Mouse (Mus musculus): ENCODE measurements at regions not wholly inside any gene's neighbourhood (a gene's known extent, or its start where the extent isn't known, plus 50 kb on each side); places are given as distances from the start of the nearest gene placed in this dataset.
"Not testable (repeated sequence)": the region's sequence is repeated elsewhere in the genome, so short reads cannot be mapped to it uniquely, and the experiment has no call there.

- H3K36me3 ChIP-seq (replicated peaks; ENCODE audit: control insufficient read depth, insufficient read depth, low read depth): no peaks in the 10 kb centered on the region
- no peak for ATAC-seq (ENCODE audit: insufficient read depth)
- H3K4me2 ChIP-seq (ENCODE audit: low read depth): no peak overlapping the region
- H3K27ac ChIP-seq: no peak overlapping the region
- H3K9me3 ChIP-seq (ENCODE audit: control insufficient read depth, low read length): no peaks in the 10 kb centered on the region
- H3K4me1 ChIP-seq (replicated peaks; ENCODE audit: control insufficient read depth in 2 of 2, insufficient read depth in 2 of 2, low read length in 1 of 2): no peaks in the 10 kb centered on the region
- no peaks in the 10 kb centered on the region for H3K27me3 ChIP-seq (ENCODE audit: control insufficient read depth, insufficient read depth, low read length)
- DNase-seq (ENCODE audit: low read depth in 3 of 3, low spot score in 3 of 3): no peak
- no peak overlapping the region for H3K9ac ChIP-seq (replicated peaks)
- no peak for TF ChIP-seq CTCF (IDR thresholded peaks at IDR 0.05; ENCODE audit: low read depth)
- no peak for TF ChIP-seq EP300 (IDR thresholded peaks at IDR 0.05; ENCODE audit: low read depth)
- H3K4me3 ChIP-seq (ENCODE audit: insufficient read depth in 1 of 2, low read depth in 2 of 2, low read length in 2 of 2): no peak overlapping the region
Measured at GRCm38 (mm10) chr16:12726043-12726442, 383.4 kb upstream of the Ercc4 start.

GRCm38 (mm10) chr16:12730167-12730730, 379.2 kb upstream of the Ercc4 start:
- not testable (repeated sequence) for ATAC-seq (ENCODE audit: insufficient read depth); H3K9me3 ChIP-seq (ENCODE audit: control insufficient read depth, low read length); H3K4me1 ChIP-seq (replicated peaks; ENCODE audit: control insufficient read depth in 2 of 2, insufficient read depth in 2 of 2, low read length in 1 of 2); H3K4me2 ChIP-seq (ENCODE audit: low read depth); H3K27ac ChIP-seq; H3K9ac ChIP-seq (replicated peaks); DNase-seq (ENCODE audit: low read depth in 3 of 3, low spot score in 3 of 3); H3K4me3 ChIP-seq (ENCODE audit: insufficient read depth in 1 of 2, low read depth in 2 of 2, low read length in 2 of 2); H3K36me3 ChIP-seq (replicated peaks; ENCODE audit: control insufficient read depth, insufficient read depth, low read depth); H3K27me3 ChIP-seq (ENCODE audit: control insufficient read depth, insufficient read depth, low read length)
- WGBS (ENCODE audit: insufficient replicate concordance): 60% methylated on average over 2 of the region's 2 CpGs

GRCm38 (mm10) chr16:12731588-12731987, 377.9 kb upstream of the Ercc4 start:
- no peak for ATAC-seq (ENCODE audit: insufficient read depth)
- TF ChIP-seq CTCF (IDR thresholded peaks at IDR 0.05; ENCODE audit: low read depth): no peak
- no peak for TF ChIP-seq EP300 (IDR thresholded peaks at IDR 0.05; ENCODE audit: low read depth)
- no peaks in the 10 kb centered on the region for H3K9me3 ChIP-seq (ENCODE audit: control insufficient read depth, low read length)
- H3K4me3 ChIP-seq (ENCODE audit: insufficient read depth in 1 of 2, low read depth in 2 of 2, low read length in 2 of 2): no peak overlapping the region
- no peak overlapping the region for H3K9ac ChIP-seq (replicated peaks)
- H3K27ac ChIP-seq: no peak overlapping the region
- no peak overlapping the region for H3K4me2 ChIP-seq (ENCODE audit: low read depth)
- no peaks in the 10 kb centered on the region for H3K36me3 ChIP-seq (replicated peaks; ENCODE audit: control insufficient read depth, insufficient read depth, low read depth)
- 61% methylated on average over 2 of the region's 2 CpGs for WGBS (ENCODE audit: insufficient replicate concordance)
- no peaks in the 10 kb centered on the region for H3K27me3 ChIP-seq (ENCODE audit: control insufficient read depth, insufficient read depth, low read length)
- no peak for DNase-seq (ENCODE audit: low read depth in 3 of 3, low spot score in 3 of 3)
- H3K4me1 ChIP-seq (replicated peaks; ENCODE audit: control insufficient read depth in 2 of 2, insufficient read depth in 2 of 2, low read length in 1 of 2): no peaks in the 10 kb centered on the region

GRCm38 (mm10) chr16:12742472-12742871, 367.0 kb upstream of the Ercc4 start:
- H3K4me3 ChIP-seq (ENCODE audit: insufficient read depth in 1 of 2, low read depth in 2 of 2, low read length in 2 of 2): no peak overlapping the region
- no peaks in the 10 kb centered on the region for H3K9me3 ChIP-seq (ENCODE audit: control insufficient read depth, low read length)
- no peak overlapping the region for H3K4me2 ChIP-seq (ENCODE audit: low read depth)
- no peaks in the 10 kb centered on the region for H3K4me1 ChIP-seq (replicated peaks; ENCODE audit: control insufficient read depth in 2 of 2, insufficient read depth in 2 of 2, low read length in 1 of 2)
- DNase-seq (ENCODE audit: low read depth in 3 of 3, low spot score in 3 of 3) (no peak), ATAC-seq (ENCODE audit: insufficient read depth) (no peak)
- H3K27me3 ChIP-seq (ENCODE audit: control insufficient read depth, insufficient read depth, low read length): no peaks in the 10 kb centered on the region
- H3K36me3 ChIP-seq (replicated peaks; ENCODE audit: control insufficient read depth, insufficient read depth, low read depth): no peaks in the 10 kb centered on the region
- H3K9ac ChIP-seq (replicated peaks): no peak overlapping the region
- H3K27ac ChIP-seq: no peak overlapping the region
- TF ChIP-seq CTCF (IDR thresholded peaks at IDR 0.05; ENCODE audit: low read depth) (no peak), EP300 (IDR thresholded peaks at IDR 0.05; ENCODE audit: low read depth) (no peak)

GRCm38 (mm10) chr16:12753181-12753580, 356.3 kb upstream of the Ercc4 start:
- ATAC-seq (ENCODE audit: insufficient read depth): no peak
- TF ChIP-seq EP300 (IDR thresholded peaks at IDR 0.05; ENCODE audit: low read depth) (no peak), CTCF (IDR thresholded peaks at IDR 0.05; ENCODE audit: low read depth) (no peak)
- no peaks in the 10 kb centered on the region for H3K4me1 ChIP-seq (replicated peaks; ENCODE audit: control insufficient read depth in 2 of 2, insufficient read depth in 2 of 2, low read length in 1 of 2)
- no peaks in the 10 kb centered on the region for H3K36me3 ChIP-seq (replicated peaks; ENCODE audit: control insufficient read depth, insufficient read depth, low read depth)
- H3K4me2 ChIP-seq (ENCODE audit: low read depth): no peak overlapping the region
- H3K9me3 ChIP-seq (ENCODE audit: control insufficient read depth, low read length): no peaks in the 10 kb centered on the region
- DNase-seq (ENCODE audit: low read depth in 3 of 3, low spot score in 3 of 3): no peak
- H3K27me3 ChIP-seq (ENCODE audit: control insufficient read depth, insufficient read depth, low read length): no peaks in the 10 kb centered on the region
- no peak overlapping the region for H3K4me3 ChIP-seq (ENCODE audit: insufficient read depth in 1 of 2, low read depth in 2 of 2, low read length in 2 of 2)
- no peak overlapping the region for H3K9ac ChIP-seq (replicated peaks)
- 61% methylated on average over 3 of the region's 3 CpGs for WGBS (ENCODE audit: insufficient replicate concordance)
- no peak overlapping the region for H3K27ac ChIP-seq

GRCm38 (mm10) chr16:12754361-12754760, 355.1 kb upstream of the Ercc4 start:
- ATAC-seq (ENCODE audit: insufficient read depth): no peak
- Histone ChIP-seq H3K27ac (no peak overlapping the region), H3K4me1 (replicated peaks; ENCODE audit: control insufficient read depth in 2 of 2, insufficient read depth in 2 of 2, low read length in 1 of 2) (no peaks in the 10 kb centered on the region), H3K9me3 (ENCODE audit: control insufficient read depth, low read length) (no peaks in the 10 kb centered on the region), H3K36me3 (replicated peaks; ENCODE audit: control insufficient read depth, insufficient read depth, low read depth) (no peaks in the 10 kb centered on the region), H3K4me3 (ENCODE audit: insufficient read depth in 1 of 2, low read depth in 2 of 2, low read length in 2 of 2) (no peak overlapping the region), H3K9ac (replicated peaks) (no peak overlapping the region), H3K27me3 (ENCODE audit: control insufficient read depth, insufficient read depth, low read length) (no peaks in the 10 kb centered on the region), H3K4me2 (ENCODE audit: low read depth) (no peak overlapping the region)
- TF ChIP-seq EP300 (IDR thresholded peaks at IDR 0.05; ENCODE audit: low read depth) (no peak), CTCF (IDR thresholded peaks at IDR 0.05; ENCODE audit: low read depth) (no peak)
- DNase-seq (ENCODE audit: low read depth in 3 of 3, low spot score in 3 of 3): no peak
